Mouse (Mus musculus) spleen, adult 2 months (tissue): Measurements from ENCODE around the gene Ppm1a.

Experiments
- CTCF ChIP-seq: fragments of 200-500 bp; IDR thresholded peaks from 2 replicates; pipeline ENCODE4 v1.5.1; 2011; ENCODE audit warnings: mild to moderate bottlenecking, inconsistent platforms; ENCODE audit not compliant: insufficient read depth, insufficient read length, insufficient replicate concordance; ENCODE audit errors: extremely low read depth
- POLR2A ChIP-seq: fragments of 200-500 bp; IDR thresholded peaks from 2 replicates; pipeline ENCODE4 v1.6.1; 2011; ENCODE audit warnings: low read depth, low read length, inconsistent platforms

GRCm38 (mm10) chr12:72825656-72826055 lies 68.4 kb downstream of the Ppm1a start:
- TF ChIP-seq CTCF = no peak
- no peak for TF ChIP-seq POLR2A
